Mouse (Mus musculus): Measurements from ENCODE around the gene Dusp2.

Gene Dusp2

DNA sequence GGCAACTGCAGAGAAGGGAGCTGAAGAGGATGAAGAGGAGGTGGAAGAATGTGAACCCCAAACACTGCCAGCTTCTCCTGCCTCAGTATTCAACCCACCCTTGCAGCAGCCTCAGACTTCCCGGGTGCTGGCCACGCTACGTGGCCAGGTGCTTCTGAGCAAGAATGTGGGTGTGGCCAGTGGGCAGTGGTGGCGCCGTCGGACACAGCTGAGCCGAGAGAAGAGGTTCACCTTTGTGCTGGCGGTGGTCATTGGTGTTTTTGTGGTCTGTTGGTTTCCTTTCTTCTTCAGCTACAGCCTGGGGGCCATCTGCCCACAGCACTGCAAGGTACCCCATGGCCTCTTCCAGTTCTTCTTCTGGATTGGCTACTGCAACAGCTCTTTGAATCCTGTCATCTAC is 28.5 kb downstream of the Dusp2 start:
- no peak for DNase-seq (ENCODE audit: low read depth, low spot score)

DNA sequence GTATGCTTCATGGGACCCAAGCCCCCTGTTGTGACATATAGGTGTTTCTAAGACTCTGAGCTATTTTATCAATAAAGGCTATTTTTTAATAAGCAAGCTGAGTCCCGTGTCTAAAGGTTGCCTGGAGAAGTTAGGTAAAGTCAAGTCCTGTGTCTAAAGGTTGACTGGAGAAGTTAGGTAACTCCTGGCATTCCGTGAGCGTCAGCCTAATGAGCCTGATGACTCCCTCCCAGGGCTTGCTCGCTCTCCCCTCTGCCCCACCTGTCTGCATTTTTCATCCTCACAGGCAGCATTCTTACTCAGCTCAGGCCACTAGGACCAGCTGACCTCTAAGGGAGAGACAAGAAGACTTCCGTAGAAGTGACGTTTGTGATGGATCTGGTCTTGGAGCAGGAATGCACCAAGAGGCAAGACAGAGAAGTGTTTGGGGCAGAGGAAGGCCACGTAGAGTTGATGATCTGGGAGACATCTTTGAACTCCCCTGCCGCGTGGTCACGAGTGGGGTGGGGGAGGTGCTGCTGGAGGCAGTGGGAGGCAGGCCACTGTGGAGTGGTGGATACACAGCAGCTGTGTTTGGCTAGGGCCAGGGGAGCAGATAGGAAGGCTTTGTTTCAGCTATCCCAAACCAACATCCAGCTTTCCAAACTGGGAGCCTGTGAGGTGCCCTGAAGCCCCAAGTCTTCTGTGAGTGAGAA is 31.3 kb downstream of the Dusp2 start:
- DNase-seq (ENCODE audit: low read depth, low spot score), result no peak

DNA sequence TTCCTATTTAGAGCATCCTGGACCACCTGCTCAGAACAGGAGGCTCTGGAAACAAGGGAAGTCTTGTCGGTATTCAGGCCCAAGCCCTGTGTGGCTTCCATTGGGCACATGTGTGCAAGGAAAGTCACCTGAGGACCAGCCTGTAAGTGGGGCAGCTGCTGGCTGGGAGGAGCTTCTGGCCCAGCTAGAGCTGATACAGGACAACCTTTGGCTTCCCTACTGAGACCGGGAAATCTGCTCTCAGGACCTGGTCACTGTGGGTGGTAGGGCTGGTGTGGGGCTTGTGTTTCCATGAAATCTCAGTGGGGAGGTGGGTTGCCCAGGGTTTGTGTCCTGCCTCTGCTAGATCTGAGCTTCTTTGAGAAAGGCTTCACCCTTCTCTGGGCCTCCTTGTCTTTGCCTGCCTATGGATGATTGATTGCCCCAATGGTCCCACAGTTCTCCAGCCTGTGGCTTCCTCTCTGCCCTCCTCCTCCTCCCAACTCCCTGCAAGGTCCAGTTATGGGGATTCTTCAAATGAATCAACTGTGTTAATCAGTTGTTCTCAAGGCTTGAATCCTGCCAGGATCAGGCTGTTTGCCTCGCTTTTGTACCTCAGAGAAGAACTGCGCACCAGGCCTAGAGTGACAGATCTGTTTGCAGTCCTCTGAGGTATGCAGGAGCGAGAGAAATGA is 33.9 kb downstream of the Dusp2 start:
- no peak for DNase-seq (ENCODE audit: low read depth, low spot score)

DNA sequence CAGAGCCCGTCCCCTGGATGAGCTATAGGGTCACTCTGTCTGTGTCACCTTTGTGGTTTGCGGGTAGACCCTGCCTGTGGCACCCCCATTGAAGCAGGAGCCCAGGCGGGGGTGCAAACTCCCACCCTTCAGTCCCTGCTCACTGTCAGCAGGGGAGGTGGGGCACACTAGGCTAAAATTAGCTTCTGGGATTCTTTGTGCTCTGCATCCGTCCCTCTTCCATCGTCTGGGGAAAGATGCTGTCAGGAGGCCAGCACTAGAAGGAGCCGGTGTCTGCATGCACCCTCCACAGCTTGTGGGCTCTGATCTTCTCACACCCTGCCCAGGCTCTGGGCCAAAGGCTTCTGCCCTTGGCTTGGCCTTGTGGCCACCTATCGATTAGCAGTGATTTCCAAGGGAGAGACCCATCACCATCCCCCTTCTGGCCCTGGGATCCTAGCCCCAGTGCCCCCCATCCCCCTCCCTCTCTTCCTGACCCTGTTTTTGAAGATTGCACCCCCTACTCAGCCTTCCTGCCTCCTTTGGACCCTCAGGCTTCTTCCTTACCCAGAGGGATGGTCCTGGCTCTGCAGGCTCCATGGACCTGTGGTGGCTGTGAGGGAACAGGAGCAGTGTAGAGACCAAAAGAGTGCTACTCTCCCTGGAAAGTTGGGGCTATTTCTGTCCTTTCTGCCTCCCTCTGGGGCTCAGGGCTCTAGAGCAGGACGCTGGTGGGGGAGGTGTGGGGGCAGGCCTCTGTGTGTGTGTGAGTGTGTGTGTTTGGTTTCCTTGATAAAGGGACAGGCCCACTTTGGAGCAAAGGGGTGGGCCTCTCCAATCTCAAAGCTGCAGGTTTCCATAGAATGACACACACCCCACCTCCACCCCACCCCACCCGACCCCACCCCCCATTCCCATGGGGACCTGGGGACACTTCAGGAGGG is 34.9 kb downstream of the Dusp2 start:
- no peak for DNase-seq (ENCODE audit: low read depth, low spot score)

DNA sequence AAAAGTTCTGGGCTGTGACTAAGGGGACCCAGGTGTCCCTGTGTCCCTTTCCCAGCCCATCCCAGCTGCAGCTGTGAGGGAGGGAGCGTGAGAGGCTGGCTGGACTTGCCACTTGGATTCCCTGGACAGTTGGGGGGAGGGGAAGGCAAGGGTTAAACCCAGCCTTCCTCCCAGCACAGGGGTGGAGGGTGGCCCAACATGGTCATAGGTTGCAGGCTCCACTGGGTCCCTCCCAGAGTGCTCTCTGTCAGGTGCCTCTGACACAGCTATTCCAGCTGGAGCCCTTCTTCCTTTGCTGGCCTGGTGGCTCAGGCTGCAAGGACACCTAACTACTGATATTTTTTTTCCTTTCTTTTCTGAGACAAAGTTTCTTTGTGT is 35.5 kb downstream of the Dusp2 start:
- no peak for DNase-seq (ENCODE audit: low read depth, low spot score)

DNA sequence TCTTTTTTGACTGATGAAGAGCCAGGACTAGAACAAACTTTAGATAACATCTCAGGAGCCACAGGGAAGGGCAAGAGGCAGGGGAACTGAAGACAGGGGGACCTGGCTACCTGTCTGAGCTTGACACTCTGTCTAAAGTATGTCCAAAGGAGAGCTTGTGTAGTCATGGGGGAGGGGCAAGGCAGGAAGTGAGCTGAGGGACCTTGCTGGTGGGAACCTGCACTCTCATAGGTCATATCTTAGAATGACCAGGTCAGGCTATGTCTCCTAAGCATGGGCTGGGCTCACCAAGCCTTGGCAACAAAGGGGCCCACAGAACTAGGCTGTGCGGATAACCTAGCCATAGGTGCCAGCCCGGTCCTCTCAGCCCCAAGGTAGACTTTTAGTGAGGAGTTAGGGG is 36.1 kb downstream of the Dusp2 start:
- DNase-seq (ENCODE audit: low read depth, low spot score), result no peak

DNA sequence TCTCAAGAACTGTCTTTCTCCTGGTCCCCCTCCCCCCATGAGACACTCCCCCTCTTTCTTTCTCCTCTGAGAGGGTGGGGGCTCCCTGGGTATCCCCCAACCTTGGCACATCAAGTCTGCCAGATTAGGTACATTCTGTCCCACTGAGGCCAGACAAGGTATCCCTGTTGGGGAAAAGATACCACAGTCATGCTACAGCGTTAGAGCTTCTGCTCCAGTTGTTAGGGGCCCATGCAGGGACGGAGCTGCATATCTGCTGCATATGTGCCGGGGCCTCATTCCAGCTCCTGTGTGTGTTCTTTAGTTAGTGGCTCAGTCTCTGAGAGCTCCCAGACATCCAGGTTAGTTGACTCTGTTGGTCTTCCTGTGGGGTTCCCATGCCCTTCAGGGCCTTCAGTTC is 38.2 kb downstream of the Dusp2 start:
- no peak for DNase-seq (ENCODE audit: low read depth, low spot score)

DNA sequence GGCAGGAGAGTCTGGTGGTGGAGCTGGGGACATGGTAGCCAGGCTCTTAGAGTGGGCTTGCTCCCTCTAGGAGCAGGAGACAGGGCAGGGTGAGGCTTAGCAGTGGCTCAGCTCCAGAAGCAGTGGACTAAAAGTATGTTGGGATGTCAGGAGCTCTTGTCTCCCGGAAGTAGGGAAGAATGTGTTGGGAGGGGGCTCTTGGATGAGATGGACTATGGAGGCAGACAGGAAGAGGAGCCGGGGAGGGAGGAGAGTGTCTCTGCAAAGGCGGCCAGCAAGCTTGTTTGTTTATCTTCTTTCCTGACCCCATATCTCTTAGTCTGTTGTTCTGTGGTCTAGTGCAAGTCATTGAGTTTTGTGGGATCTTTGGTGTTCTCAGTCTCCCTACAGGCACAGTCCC is 39.1 kb downstream of the Dusp2 start:
- DNase-seq (ENCODE audit: low read depth, low spot score), result no peak

DNA sequence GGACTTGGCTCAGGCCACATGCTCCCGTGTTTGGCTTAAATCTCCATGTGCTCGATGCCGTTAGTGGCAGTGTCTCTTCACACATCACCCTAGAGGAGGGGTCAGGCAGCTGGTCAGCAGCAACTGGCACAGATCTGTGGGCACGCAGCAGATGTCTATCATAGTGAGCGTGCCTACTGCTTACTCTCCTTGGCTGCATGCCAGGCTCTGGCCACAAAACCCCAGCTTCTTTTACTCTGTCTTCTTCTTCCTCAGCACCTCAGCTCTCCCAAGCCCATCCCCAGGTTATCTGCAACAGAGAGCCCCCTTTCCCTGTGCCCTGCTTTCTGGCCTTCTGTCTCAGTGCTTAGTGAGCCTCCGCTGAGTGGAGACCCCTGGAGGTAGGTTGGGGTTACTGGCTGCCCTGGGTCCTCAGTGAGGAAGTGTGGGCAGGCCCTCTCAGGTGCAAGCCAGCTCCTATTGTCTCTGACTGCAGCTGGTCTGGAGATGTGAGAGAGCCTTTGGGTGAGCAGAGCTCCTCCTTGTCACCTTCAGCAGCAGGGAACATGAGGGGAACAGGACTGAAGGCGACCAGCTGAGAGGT is 39.9 kb downstream of the Dusp2 start:
- DNase-seq (ENCODE audit: low read depth, low spot score), result peak; percentile 48

DNA sequence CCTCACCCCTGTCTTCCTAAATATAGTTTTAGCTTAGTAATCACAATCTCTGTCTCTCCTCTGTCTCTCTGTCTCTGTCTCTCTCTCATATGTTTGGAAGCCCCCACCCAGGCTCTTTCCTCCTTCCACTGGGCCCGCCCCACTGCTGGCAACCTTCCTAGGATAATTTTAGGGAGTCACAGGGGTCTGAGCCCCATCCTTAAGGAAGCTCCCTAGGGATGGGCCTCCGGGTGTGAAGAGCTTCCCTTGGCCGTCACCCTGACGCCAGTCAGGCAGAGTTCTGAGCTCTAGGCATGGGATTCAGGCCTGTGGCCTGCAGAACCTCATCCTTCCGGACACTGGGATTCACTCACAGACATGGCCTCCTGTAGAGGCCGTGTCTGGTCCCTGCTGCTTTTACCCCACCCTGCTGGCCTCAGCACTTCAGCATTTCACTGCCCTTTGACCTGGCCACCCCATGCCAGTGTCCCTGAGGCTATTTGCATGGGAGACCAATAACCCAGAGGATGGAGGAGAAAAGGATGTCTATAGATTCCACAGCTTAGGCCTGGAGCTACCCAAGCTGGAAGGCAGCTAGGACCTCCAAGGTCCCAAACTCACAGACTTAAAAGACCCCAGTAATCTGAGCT is 40.6 kb downstream of the Dusp2 start:
- DNase-seq (ENCODE audit: low read depth, low spot score), result no peak

DNA sequence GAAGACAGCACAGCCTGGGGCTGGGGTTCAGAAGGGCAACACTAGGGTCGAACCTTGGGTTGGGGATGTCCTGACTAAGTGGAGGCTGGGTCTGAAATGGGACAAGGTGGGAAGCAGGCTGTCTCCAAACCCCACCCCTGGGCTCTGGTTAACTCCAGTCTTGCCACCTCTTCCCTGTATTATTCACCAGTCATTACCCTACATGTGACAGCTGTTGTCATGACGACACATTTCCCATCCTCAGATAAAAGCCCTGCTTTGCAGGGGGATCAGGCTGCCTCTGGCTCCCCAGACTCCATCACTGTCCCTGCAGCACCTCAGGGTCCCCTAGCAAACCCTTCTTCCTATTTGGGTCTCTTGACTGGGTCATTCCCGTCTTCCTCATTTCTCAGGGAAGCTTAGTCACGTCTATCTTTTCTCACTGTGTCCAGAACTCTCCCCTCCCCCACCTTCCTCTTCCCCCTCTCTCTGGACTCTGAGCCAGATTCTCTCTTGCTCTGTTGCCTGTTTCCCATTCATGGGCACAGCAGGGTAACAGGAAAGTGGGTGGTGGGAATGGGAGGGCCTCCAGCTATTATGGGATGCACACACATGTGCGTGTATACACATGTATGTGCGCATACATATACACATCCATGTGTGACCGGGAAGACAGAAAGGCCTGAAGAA is 42.1 kb downstream of the Dusp2 start:
- DNase-seq (ENCODE audit: low read depth, low spot score), result no peak

DNA sequence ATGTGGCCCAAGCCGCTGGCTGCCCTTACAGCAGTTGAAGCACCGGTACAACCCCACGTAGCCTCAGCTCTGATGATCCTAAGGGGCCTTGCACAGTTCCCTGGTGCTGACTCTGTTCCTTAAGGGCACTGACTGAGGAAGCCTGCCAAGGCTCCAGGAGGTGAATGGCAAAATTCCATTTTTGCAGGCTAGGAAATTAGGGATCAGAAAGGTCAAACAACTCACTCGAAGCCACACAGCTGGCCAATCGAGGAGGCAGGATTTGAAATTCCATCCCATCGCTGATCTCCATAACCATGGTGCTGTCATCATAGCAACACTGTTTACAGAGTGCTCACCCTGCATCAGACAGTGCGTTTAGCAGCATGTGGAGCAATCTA is 42.6 kb downstream of the Dusp2 start:
- no peak for DNase-seq (ENCODE audit: low read depth, low spot score)

DNA sequence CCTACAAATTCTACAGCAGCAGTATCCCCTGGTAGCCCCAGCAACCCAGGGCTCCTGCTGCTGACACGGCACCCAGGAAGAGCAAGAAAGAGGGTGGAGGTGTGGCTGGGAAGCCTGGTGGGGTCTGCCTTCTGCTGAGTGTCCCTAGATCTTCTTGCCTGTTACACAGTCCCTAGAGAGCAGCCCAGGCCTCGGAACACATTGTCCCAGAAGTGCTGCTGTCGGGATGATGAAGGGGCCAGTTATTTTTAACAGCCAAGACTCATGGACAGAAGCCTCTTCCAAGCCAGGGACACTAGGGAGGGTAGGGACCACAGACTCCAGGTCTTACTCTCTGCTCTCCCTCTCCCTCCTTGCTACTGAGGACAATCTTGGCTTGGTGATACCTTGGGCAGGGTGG is 43.3 kb downstream of the Dusp2 start:
- DNase-seq (ENCODE audit: low read depth, low spot score), result no peak

DNA sequence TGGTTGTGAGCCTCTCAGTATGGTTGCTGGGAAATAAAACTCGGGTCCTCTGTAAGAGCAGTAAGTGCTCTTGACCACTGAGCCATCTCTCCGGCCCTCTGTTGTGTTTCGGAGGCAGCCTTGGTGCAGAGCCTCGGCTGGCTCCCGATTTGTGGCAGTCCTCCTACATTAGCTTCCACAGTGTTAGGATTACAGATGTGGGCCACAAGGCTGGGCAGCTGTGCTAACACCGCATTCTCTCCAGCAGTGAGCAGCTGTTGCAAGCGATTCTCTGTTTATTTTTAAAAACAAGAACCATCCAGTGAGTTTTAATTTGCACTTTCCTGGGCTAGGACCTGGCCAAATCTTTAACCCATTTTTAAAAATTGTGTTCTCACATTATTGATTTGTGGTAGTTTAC is 47.9 kb downstream of the Dusp2 start:
- no peak for DNase-seq (ENCODE audit: low read depth, low spot score)

DNA sequence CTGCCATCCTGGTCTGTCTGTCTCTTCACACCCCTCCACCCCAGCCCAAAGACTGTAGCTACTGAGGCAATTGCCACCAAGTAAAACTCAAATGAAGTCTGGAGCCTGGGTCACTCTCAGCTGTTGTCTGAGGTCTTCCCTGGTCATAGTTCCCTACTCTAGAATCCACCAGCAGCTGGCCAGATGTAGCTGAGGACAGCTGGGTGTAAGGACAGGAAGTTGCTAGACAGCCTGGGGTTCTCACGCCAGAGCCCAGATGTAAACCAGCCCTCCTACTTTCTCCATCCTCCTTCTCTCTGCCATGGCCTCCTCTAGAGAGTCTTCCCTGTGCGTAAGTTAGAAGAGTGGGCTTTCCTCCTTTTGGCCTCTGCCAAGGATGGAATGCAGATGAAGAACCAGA is 51.6 kb downstream of the Dusp2 start:
- no peak for DNase-seq (ENCODE audit: low read depth, low spot score)
